10 mouse cellular contexts compared by ENCODE assay signal in the genomic region with DNA sequence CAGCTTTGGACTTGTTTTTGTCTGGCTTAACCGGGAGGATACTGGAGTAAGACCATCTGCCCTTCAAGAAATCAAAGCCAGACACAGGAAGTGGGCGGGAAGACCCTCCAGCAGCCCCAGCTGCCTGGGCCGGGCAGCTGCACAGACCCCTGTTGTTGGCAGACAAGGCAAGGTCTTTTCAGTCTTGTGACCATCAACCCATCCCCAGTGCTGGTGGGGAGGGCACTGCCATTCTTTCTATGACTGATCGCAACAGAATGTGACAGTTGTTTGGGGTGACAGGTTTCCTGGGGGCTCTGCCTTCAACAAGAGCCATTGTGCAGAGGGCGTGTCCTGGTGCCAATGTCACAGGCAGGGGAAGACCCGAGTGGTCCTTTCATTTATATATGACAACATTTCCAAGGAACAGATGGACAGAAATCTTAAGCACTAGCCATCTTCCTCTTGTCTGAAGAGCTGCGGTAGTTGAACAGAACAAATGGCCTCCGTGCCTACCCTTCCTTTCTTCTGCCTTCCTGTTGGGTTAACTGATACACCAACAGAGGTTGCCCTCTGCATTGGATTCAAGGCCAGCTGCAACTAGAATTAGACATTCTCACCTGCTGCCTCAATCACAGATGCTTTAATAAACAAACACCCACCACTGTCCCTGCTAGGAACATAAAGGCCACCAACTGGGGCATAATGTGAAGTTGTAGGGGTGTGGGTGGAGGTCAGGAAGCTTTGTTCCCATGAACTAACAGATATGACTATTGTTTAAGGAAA.
DNase-seq lines count a peak whose midpoint lies in the region; ATAC-seq lines count a peak whose summit lies in the region.
"Had no signal": no experiment of that assay in that cellular context is flagged by ENCODE, and none has a peak within 500 bp of the region (broad histone marks: within the 10 kb centered on the region; RNA-seq: fewer than 3 reads in every experiment).

No protein-coding gene starts in this region.

- no peaks in the 10 kb centered on the region for H3K27me3 ChIP-seq in neural tube, embryonic 15.5 days (replicated peaks)
- no peaks in the 10 kb centered on the region for H3K27me3 ChIP-seq in embryonic facial prominence, embryonic 12.5 days
- no peaks in the 10 kb centered on the region for H3K27me3 ChIP-seq in limb, embryonic 11.5 days (ENCODE audit: control insufficient read depth, insufficient read depth, low read length)
- no peaks in the 10 kb centered on the region for H3K27me3 ChIP-seq in neural tube, embryonic 14.5 days (ENCODE audit: control insufficient read depth, insufficient read depth, low read length)
- H3K27me3 ChIP-seq: Patski had no signal

- 0 out of 2 replicates have a peak, but pooled peaks cover 9% of the 10 kb centered on the region for H3K4me1 ChIP-seq in neural tube, embryonic 15.5 days
- H3K4me1 ChIP-seq in embryonic facial prominence, embryonic 12.5 days = peaks cover 18% of the 10 kb centered on the region
- H3K4me1 ChIP-seq in limb, embryonic 11.5 days (ENCODE audit: control insufficient read depth, insufficient read depth, low read length) = 0 out of 2 replicates have a peak, but pooled peaks cover 4% of the 10 kb centered on the region
- H3K4me1 ChIP-seq in neural tube, embryonic 14.5 days (ENCODE audit: control insufficient read depth, insufficient read depth, low read length) = peaks cover 6% of the 10 kb centered on the region; the same call in 1 of the 2 replicates

- H3K27ac ChIP-seq in neural tube, embryonic 15.5 days (replicated peaks) = no peak overlapping the region
- peak overlapping the region; percentile 37; the same call in 1 of the 2 replicates for H3K27ac ChIP-seq in embryonic facial prominence, embryonic 12.5 days
- no peak overlapping the region for H3K27ac ChIP-seq in limb, embryonic 11.5 days (replicated peaks; ENCODE audit: low read depth, low read length)
- no peak overlapping the region for H3K27ac ChIP-seq in neural tube, embryonic 14.5 days (ENCODE audit: low read depth, low read length)

- H3K4me3 ChIP-seq in neural tube, embryonic 15.5 days (replicated peaks) = no peak overlapping the region
- no peak overlapping the region for H3K4me3 ChIP-seq in embryonic facial prominence, embryonic 12.5 days
- no peak overlapping the region for H3K4me3 ChIP-seq in limb, embryonic 11.5 days (ENCODE audit: low read depth, low read length)
- H3K4me3 ChIP-seq in neural tube, embryonic 14.5 days (ENCODE audit: low read depth, low read length) = no peak overlapping the region

- H3K9me3 ChIP-seq in neural tube, embryonic 15.5 days (replicated peaks) = no peaks in the 10 kb centered on the region
- no peaks in the 10 kb centered on the region for H3K9me3 ChIP-seq in embryonic facial prominence, embryonic 12.5 days
- H3K9me3 ChIP-seq in limb, embryonic 11.5 days (ENCODE audit: control insufficient read depth, low read length) = no peaks in the 10 kb centered on the region
- H3K9me3 ChIP-seq in neural tube, embryonic 14.5 days (ENCODE audit: control insufficient read depth, low read length) = no peaks in the 10 kb centered on the region

- H3K4me2 ChIP-seq in neural tube, embryonic 15.5 days = no peak overlapping the region
- no peak overlapping the region for H3K4me2 ChIP-seq in embryonic facial prominence, embryonic 12.5 days (replicated peaks)
- no peak overlapping the region for H3K4me2 ChIP-seq in limb, embryonic 11.5 days (ENCODE audit: low read depth, severe bottlenecking)
- H3K4me2 ChIP-seq in neural tube, embryonic 14.5 days (ENCODE audit: low read depth, low read length) = no peak overlapping the region

- intact Hi-C loops in heart, postnatal 14 days (cut with DNase I) = no loop called here

- no peaks in the 10 kb centered on the region for H3K36me3 ChIP-seq in neural tube, embryonic 15.5 days
- H3K36me3 ChIP-seq in embryonic facial prominence, embryonic 12.5 days = no peaks in the 10 kb centered on the region
- no peaks in the 10 kb centered on the region for H3K36me3 ChIP-seq in limb, embryonic 11.5 days (ENCODE audit: control insufficient read depth, insufficient read depth, low read length)
- no peaks in the 10 kb centered on the region for H3K36me3 ChIP-seq in neural tube, embryonic 14.5 days (ENCODE audit: control insufficient read depth, insufficient read depth, low read length)

- peak; percentile 44 for DNase-seq in neural tube, embryonic 10.5 days (ENCODE audit: extremely low spot score, low spot score)
- DNase-seq in limb, embryonic 11.5 days (ENCODE audit: low spot score) = peak; percentile 40
- DNase-seq in adrenal gland, adult 18-20 months (ENCODE audit: low spot score in 2 of 2) = no peak
- DNase-seq in heart, postnatal 14 days = no peak
- DNase-seq: heart, adult 11 months; kidney, postnatal 10 days had no signal

- no peak overlapping the region for H3K9ac ChIP-seq in neural tube, embryonic 15.5 days (replicated peaks)
- no peak overlapping the region for H3K9ac ChIP-seq in embryonic facial prominence, embryonic 12.5 days
- H3K9ac ChIP-seq in limb, embryonic 11.5 days (ENCODE audit: low read length) = no peak overlapping the region
- no peak overlapping the region for H3K9ac ChIP-seq in neural tube, embryonic 14.5 days (replicated peaks; ENCODE audit: low read depth, low read length)

- WGBS in neural tube, embryonic 15.5 days = 53% methylated on average over 8 of the region's 8 CpGs
- WGBS in embryonic facial prominence, embryonic 12.5 days = 38% methylated on average over 8 of the region's 8 CpGs
- WGBS in limb, embryonic 11.5 days = 58% methylated on average over 8 of the region's 8 CpGs
- WGBS in neural tube, embryonic 14.5 days = 47% methylated on average over 8 of the region's 8 CpGs

- no peak for ATAC-seq in neural tube, embryonic 15.5 days (ENCODE audit: low FRiP score)
- no peak for ATAC-seq in embryonic facial prominence, embryonic 12.5 days (ENCODE audit: insufficient number of reproducible peaks, insufficient read depth, low FRiP score, low TSS enrichment)
- 0 out of 2 replicates have a peak, but pooled peaks have one; percentile 36 for ATAC-seq in limb, embryonic 11.5 days (ENCODE audit: insufficient number of reproducible peaks, low FRiP score, low TSS enrichment, low read depth)
- ATAC-seq in neural tube, embryonic 14.5 days (ENCODE audit: low read depth) = peak; percentile 45; the same call in 1 of the 2 replicates
- ATAC-seq: Patski had no signal

Comparison
In these comparisons a context has a peak if more than half of its experiments do, and no peak if none do; other contexts are left out.
1. ATAC-seq: peak in limb, embryonic 11.5 days (single experiment) and neural tube, embryonic 14.5 days (single experiment); none in neural tube, embryonic 15.5 days (single experiment) and embryonic facial prominence, embryonic 12.5 days (single experiment).
2. DNase-seq: peak in neural tube, embryonic 10.5 days (single experiment) and limb, embryonic 11.5 days (single experiment); none in adrenal gland, adult 18-20 months (0 of 2) and heart, postnatal 14 days (0 of 2).